Mouse (Mus musculus) heart, embryonic 11.5 days (tissue): Measurements from ENCODE around the gene Gnat1. TPM values are rescaled to one million over a fixed set of nuclear protein-coding genes. Genes with fewer than 3 reads are reported as not detected.

Source experiments
- ATAC-seq: fragments of 200-750 bp; cut with Nextera tagmentation; replicated peaks from 2 replicates; pipeline ENCODE4 v1.8.0; 2017; ENCODE audit warnings: moderate library complexity; ENCODE audit not compliant: insufficient number of reproducible peaks, low FRiP score, low TSS enrichment
- H3K27ac ChIP-seq: fragments of 300-500 bp; sonication (generic); 2 replicates; pipeline ENCODE4 v1.5.1; 2014; ENCODE audit warnings: mild to moderate bottlenecking, low read depth, low read length
- H3K27me3 ChIP-seq: fragments of 300-500 bp; sonication (generic); 2 replicates; pipeline ENCODE4 v1.6.1; 2014; ENCODE audit warnings: mild to moderate bottlenecking, low read length, mixed read lengths; ENCODE audit not compliant: control insufficient read depth, insufficient read depth
- H3K36me3 ChIP-seq: fragments of 300-500 bp; sonication (generic); 2 replicates; pipeline ENCODE4 v1.6.1; 2014; ENCODE audit warnings: mild to moderate bottlenecking, low read length, moderate library complexity, mixed read lengths; ENCODE audit not compliant: control insufficient read depth, insufficient read depth
- H3K4me1 ChIP-seq: fragments of 300-500 bp; sonication (generic); 2 replicates; pipeline ENCODE4 v1.6.1; 2014; ENCODE audit warnings: low read length; ENCODE audit not compliant: control insufficient read depth, insufficient read depth
- H3K4me2 ChIP-seq: fragments of 300-500 bp; sonication (generic); 2 replicates; pipeline ENCODE4 v1.6.1; 2014; ENCODE audit warnings: mild to moderate bottlenecking, moderate library complexity
- H3K4me3 ChIP-seq: fragments of 300-500 bp; sonication (generic); 2 replicates; pipeline ENCODE4 v1.5.1; 2014; ENCODE audit warnings: low read depth, low read length
- H3K9ac ChIP-seq: fragments of 300-500 bp; sonication (generic); 2 replicates; pipeline ENCODE4 v1.6.1; 2014; ENCODE audit warnings: mild to moderate bottlenecking, low read depth, low read length, moderate library complexity
- H3K9me3 ChIP-seq: fragments of 300-500 bp; sonication (generic); replicated peaks from 2 replicates; pipeline ENCODE4 v1.6.1; 2016; ENCODE audit warnings: low read length; ENCODE audit not compliant: control insufficient read depth
- WGBS: fragments of 180-500 bp; shearing (Covaris S2); extraction: QIAGEN DNeasy Blood & Tissue Kit; methylation state at CpG from one replicate; pipeline ENCODE4 v1.1.7; 2014; ENCODE audit not compliant: insufficient replicate concordance; 5-methylcytosine and 5-hydroxymethylcytosine counted together
- polyA plus RNA-seq: library from polyadenylated mRNA; unstranded; fragments of >200 nt; fragmentation: Nextera tagmentation; extraction: Ambion mirVana; gene quantifications from 2 replicates; pipeline ENCODE4 v1.2.1, GENCODE M21; 2014

Gnat1 gene
- 0.42 and 1.2 TPM in 2 replicates for polyA plus RNA-seq

DNA sequence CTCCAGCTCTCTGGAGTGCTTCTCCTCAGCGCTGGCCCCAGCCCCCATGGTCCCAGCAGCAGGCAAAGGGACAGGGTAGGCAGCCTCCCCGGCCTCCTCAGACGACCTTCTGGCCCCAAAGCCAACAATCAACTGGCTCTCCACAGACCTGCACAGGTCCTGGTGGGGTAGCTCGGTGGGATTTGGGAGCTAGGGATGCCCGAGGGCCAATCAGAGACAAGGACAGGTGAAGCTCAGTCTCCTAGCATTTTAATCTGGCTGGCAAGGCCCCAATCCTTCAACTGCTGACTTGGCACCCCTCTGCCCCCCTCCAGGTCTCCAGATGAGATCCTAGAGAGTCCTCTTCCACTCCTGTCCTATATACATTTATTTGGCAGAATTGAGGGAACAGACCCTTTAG, at the start of gene Gnat1:
Gene Gnat1 (minus strand): TSS at position 212 of the 400 bp plus-strand sequence.
- ATAC-seq: no peak
- Histone ChIP-seq H3K27ac (no peak within 1 kb of the TSS), H3K4me1 (0 out of 2 replicates have a peak, but pooled peaks cover 8% of the 10 kb centered on the region), H3K9me3 (no peaks in the 10 kb centered on the region), H3K36me3 (peaks cover 3% of the 10 kb centered on the region; the same call in 1 of the 2 replicates), H3K4me3 (no peak within 1 kb of the TSS), H3K4me2 (no peak within 1 kb of the TSS), H3K27me3 (peaks cover 42% of the 10 kb centered on the region), H3K9ac (no peak within 1 kb of the TSS)
- WGBS: 41% methylated on average over 5 of the region's 5 CpGs

DNA sequence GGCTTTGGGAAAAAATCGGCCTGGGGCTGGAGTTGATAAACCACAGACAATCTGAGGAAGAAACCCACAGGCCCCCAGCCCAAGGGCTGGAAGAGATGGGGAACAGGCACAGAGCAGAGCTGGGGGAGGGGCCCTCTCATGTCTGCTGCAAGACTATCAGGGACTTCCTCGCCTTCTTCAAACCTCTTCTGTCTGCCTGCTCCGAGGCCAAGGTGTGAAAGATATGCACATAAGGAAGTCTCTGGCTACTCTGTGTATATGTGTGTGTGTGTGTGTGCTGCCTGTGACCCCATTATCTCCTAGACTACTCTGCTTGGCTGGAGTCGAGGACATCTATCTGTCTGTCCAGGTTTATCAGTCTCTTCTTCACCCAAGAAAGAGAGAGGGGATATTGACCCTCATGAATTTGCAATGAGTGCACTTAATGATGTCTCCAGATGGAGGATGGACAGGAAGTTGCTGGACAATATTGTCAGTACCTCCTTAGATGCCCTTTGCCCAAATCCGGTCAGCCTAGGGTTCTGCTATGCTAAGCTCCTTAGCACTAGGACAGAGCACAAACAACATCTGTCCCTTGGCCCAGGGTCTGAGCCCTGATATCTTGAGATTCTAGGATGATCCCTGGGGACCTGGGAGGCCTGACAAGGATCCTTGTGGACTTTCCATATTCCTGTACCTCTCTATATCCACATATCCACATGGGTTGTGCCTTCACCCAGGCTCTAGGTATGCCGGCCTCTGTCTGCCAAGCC, 49.6 kb upstream of the Gnat1 start:
- H3K27ac ChIP-seq: no peak overlapping the region
- H3K27me3 ChIP-seq: no peaks in the 10 kb centered on the region; the same call in 1 of the 2 replicates
- no peak for ATAC-seq
- H3K4me3 ChIP-seq: no peak overlapping the region
- no peak overlapping the region for H3K9ac ChIP-seq
- H3K9me3 ChIP-seq: no peaks in the 10 kb centered on the region
- no peaks in the 10 kb centered on the region for H3K36me3 ChIP-seq
- peaks cover 15% of the 10 kb centered on the region for H3K4me1 ChIP-seq
- WGBS: 35% methylated on average over 6 of the region's 6 CpGs
- no peak overlapping the region for H3K4me2 ChIP-seq

DNA sequence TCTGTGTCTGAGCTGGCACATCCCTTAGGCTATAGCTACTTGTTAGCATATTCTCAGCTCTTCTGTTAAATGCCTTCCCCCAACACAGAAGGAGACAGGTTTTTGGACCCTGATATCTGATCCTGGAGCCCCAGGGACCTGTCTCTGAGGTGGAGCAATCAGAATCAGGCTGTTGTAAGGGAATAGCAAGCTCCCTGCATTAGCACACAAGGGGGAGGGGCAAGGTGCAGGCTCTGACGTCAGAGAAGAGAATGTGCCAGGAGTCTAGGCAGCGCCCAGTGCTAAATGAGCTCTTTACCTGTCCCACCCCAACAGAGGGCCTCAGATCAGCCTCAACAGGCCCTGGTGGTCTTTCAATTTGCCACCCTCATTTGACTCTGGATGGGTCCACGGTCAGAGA, 47.5 kb upstream of the Gnat1 start:
- no peak for ATAC-seq
- H3K4me1 ChIP-seq: peaks cover 30% of the 10 kb centered on the region
- no peak overlapping the region for H3K4me3 ChIP-seq
- no peak overlapping the region for H3K27ac ChIP-seq
- H3K9me3 ChIP-seq: no peaks in the 10 kb centered on the region
- 57% methylated on average over 3 of the region's 3 CpGs for WGBS
- no peak overlapping the region for H3K9ac ChIP-seq
- H3K36me3 ChIP-seq: no peaks in the 10 kb centered on the region
- no peak overlapping the region for H3K4me2 ChIP-seq
- peaks cover 13% of the 10 kb centered on the region for H3K27me3 ChIP-seq

DNA sequence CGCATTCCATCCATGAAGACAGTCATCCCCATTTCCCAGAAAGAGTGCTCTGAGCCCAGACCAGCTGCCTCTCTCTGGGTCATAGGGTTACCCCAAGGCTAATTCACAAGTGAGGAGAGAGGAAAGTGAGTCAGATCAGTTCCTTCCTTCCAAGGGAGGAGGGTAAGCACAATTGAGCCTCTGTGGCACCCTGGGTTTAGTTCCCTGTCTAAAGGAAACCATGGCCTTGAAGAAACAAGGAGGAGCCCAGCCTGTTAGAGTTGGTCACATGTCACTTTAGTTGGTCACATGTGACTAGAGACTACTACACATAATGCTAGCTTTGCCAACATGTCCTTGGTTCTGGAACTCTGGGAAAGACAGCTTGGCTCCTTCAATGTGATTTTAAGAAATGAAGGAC, 45.3 kb upstream of the Gnat1 start:
- H3K4me2 ChIP-seq: no peak overlapping the region
- peaks cover 30% of the 10 kb centered on the region for H3K4me1 ChIP-seq
- no peak for ATAC-seq

DNA sequence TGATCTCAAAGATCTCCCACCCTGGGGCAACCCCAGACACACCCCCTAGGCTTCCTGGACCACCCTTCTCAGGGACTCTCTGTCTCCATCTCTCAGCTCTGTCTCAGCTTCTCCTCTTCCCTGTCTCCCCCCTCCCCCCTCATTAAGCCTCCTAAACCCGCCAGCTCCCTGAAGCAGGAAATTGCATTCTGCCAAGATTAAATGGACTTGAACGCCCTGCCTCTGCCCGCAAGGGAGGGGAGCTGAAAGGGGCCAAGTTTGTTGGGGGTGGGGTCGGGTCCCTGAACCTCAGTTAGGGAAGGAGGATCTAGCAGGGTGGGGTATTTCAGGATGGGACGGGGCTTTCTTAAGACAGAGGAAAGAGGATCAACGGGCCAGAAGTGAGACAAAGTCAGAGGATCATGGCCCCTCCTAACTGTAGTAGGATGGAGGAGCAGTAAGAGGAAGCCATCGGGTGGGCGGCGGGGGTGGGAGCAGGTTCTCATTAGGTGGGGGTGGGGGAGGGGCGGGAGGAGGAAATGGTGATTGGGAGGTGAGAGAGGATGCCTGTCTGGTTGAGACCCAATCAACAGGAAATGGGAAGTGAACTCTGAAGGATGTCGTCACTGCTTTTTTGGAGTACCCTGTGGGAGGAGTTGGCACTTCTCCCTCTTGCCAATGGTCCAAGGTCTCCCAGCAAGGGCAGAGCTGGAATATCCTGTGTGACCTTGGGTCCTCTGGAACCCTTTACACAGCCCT, 44.5 kb upstream of the Gnat1 start:
- no peaks in the 10 kb centered on the region for H3K36me3 ChIP-seq
- 0 out of 2 replicates have a peak overlapping the region, but pooled peaks have one; percentile 22 for H3K9ac ChIP-seq
- no peaks in the 10 kb centered on the region for H3K9me3 ChIP-seq
- peak overlapping the region; percentile 55 for H3K4me2 ChIP-seq
- WGBS: 3% methylated on average over 11 of the region's 11 CpGs
- H3K27ac ChIP-seq: no peak overlapping the region
- peaks cover 25% of the 10 kb centered on the region for H3K4me1 ChIP-seq
- H3K27me3 ChIP-seq: peaks cover 13% of the 10 kb centered on the region
- peak; percentile 39; the same call in 1 of the 2 replicates for ATAC-seq
- no peak overlapping the region for H3K4me3 ChIP-seq

More for the DNA sequence above, 45.3 kb upstream of the Gnat1 start:
- H3K4me3 ChIP-seq: no peak overlapping the region
- no peaks in the 10 kb centered on the region for H3K36me3 ChIP-seq
- H3K9ac ChIP-seq: no peak overlapping the region
- no peak overlapping the region for H3K27ac ChIP-seq
- H3K9me3 ChIP-seq: no peaks in the 10 kb centered on the region
- H3K27me3 ChIP-seq: peaks cover 13% of the 10 kb centered on the region
- 94% methylated on average over 1 of the region's 1 CpGs for WGBS

DNA sequence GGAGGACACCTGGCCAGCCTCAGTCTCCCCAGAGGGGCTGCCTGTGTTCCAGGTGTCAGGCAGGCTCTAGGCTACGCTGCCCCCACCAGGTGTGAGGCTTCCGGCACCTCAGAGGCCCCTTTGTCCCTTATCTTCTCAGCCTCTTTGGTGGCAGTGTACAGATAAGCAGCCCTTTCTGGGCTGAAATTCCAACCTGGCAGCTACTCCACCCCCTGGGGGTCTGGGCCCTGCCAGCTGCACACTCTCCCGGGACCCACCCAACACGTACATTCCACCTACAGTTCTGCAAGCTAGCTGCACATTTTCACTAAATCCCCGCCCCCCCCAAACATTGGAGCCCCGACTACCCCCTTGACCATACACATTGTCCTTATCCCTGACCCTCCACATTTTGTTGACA, 43.8 kb upstream of the Gnat1 start:
- WGBS: 9% methylated on average over 6 of the region's 6 CpGs
- Histone ChIP-seq H3K9me3 (no peaks in the 10 kb centered on the region), H3K36me3 (no peaks in the 10 kb centered on the region), H3K4me3 (no peak overlapping the region), H3K9ac (peak overlapping the region; percentile 22; the same call in 1 of the 2 replicates), H3K4me2 (peak overlapping the region; percentile 55), H3K27ac (no peak overlapping the region), H3K27me3 (peaks cover 13% of the 10 kb centered on the region), H3K4me1 (peaks cover 20% of the 10 kb centered on the region)
- ATAC-seq: no peak

DNA sequence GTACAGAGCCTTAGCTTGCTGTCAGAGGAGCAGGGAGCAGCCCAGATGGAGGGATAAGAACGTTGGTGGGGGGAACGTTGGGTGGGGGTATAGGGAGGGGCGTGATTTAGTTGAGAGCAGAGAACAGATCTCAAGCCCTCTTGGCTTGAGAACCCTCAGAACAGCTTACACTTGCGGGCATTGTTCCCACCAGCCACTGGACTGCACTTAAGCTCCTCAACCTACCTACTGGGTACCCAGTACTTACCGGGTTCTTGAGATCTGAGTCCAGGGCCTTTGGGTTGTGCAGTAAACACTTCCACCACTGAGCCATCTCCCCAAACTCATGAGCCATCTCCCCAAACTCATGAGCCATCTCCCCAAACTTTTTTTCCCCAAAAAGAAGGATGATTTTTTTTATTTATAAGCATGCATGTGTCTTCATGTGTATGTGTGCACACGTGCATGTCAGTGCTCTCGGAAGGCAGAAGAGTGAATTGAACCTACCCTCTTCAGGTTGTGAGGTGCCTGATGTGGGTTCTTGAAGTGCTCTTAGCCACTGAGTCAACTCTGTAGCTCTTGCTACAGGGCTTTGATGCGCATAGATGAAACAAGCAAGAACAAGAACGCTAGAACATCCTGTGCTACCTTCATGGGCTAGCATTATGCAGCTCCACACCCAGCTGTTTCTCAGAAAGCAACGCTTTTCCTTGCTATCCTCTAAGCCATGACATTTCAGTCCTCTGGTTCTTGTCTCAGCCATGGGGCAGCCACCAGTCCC, 39.4 kb upstream of the Gnat1 start:
- Histone ChIP-seq H3K9ac (no peak overlapping the region), H3K9me3 (no peaks in the 10 kb centered on the region), H3K4me1 (peaks cover 29% of the 10 kb centered on the region), H3K36me3 (no peaks in the 10 kb centered on the region), H3K4me3 (no peak overlapping the region), H3K4me2 (no peak overlapping the region), H3K27ac (no peak overlapping the region), H3K27me3 (peaks cover 13% of the 10 kb centered on the region)
- no peak for ATAC-seq
- 74% methylated on average over 10 of the region's 10 CpGs for WGBS

DNA sequence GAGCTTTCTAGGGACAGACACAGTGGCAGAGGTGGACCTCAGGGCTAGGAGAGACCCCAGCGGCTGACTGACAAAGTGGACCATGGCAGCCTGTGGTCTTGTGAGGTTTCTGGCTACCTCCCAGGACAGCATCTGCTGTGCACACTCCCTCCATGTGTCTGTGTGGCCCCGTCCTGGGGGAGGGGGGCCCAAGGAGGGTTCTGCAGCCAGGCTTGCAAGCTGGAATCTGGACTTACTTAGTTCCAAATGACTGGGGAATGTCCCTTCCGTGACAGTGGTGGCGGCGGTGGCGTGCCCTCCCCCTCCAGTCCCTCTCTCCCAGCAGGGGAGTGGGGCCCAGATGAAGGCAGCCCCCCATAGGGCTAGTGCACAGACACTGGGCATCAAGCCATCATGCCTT, 37.4 kb upstream of the Gnat1 start:
- H3K4me3 ChIP-seq: no peak overlapping the region
- H3K27ac ChIP-seq: no peak overlapping the region
- no peaks in the 10 kb centered on the region for H3K9me3 ChIP-seq
- no peak overlapping the region for H3K4me2 ChIP-seq
- no peak for ATAC-seq
- WGBS: 47% methylated on average over 6 of the region's 6 CpGs
- no peaks in the 10 kb centered on the region for H3K36me3 ChIP-seq
- peaks cover 22% of the 10 kb centered on the region for H3K4me1 ChIP-seq
- no peaks in the 10 kb centered on the region; the same call in 1 of the 2 replicates for H3K27me3 ChIP-seq
- peak overlapping the region; percentile 12; the same call in 1 of the 2 replicates for H3K9ac ChIP-seq
